Mouse (Mus musculus): Measurements from ENCODE around the gene Mecr.

DNA sequence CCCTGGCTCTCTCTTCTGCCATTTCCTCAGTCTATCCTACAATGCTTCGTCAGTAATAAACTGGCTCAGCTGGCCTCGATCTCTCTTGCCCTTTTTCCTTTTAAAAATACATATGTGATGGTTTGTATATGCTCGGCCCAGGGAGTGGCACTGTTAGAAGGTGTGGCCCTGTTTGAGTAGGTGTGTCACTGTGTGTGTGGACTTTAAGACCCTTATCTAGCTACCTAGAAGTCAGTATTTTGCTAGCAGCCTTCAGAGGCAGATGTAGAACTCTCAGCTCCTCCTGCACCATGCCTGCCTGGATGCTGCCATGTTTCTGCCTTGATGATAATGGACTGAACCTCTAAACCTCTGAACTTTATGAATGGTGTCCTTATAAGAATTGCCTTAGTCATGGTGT, 20.7 kb upstream of the Mecr start:
- no peak for TF ChIP-seq POLR2A (IDR thresholded peaks at IDR 0.05; ENCODE audit: insufficient read depth, low read length)
- no peak for TF ChIP-seq EP300 (IDR thresholded peaks at IDR 0.05; ENCODE audit: insufficient read depth, low read depth, low read length)

All from ES-Bruce4 (cell line).